Mouse (Mus musculus) T-helper 2 cell (primary cell): ENCODE measurements around the gene Galt.
"Not testable (repeated sequence)": the region's sequence is repeated elsewhere in the genome, so short reads cannot be mapped to it uniquely, and the experiment has no call there.

Source experiments
- in situ Hi-C: fragments of 300-600 bp; cut with MboI, MseI; formaldehyde crosslinking; loops from one replicate; pipeline ENCODE4 v1.15.1; 2025; ENCODE audit warnings: high pct_unique_total_duplicates

Galt gene

DNA sequence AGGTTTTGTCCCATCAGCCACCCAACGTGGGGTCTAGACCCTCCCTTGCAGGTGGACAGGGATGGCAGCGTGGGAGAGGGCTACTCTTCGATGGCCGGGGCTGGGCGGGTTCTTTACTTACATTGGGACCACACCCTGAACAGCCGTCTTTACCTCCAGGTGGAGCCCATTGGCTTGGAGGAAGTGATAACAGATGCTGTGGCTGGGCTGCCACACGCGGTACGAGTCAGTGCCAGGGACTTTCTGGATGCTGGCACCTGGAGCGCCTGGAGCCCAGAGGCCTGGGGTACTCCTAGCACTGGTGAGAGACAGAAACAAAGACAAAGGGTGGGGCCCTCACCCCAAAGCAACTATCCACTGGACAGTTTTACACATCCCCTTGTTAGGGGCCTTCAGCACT, 12.3 kb downstream of the Galt start:
- in situ Hi-C loops = loop anchor here (10.0 to 25.0 kb wide), 2 partner anchors 398 to 495 kb away; partner anchors contain the start of genes Ccl21b and Gm13305

- in situ Hi-C loops = loop anchor here (25.0 kb wide), 1 partner anchor 489 kb away; the partner anchor contains the start of gene Ccl21b
Measured at GRCm38 (mm10) chr4:41772946-41773345, 17.9 kb downstream of the Galt start.

GRCm38 (mm10) chr4:41773502-41773901, 18.5 kb downstream of the Galt start:
- in situ Hi-C loops = loop anchor here (25.0 kb wide), 1 partner anchor 489 kb away; the partner anchor contains the start of gene Ccl21b

GRCm38 (mm10) chr4:41774002-41774401, 19.0 kb downstream of the Galt start, which contains the start of gene Ccl27a:
Gene Ccl27a (minus strand): TSS chr4:41774247.
- in situ Hi-C loops = loop anchor here (25.0 kb wide), 1 partner anchor 488 kb away; the partner anchor contains the start of gene Ccl21b

GRCm38 (mm10) chr4:41774506-41774905, 19.5 kb downstream of the Galt start:
- in situ Hi-C loops = loop anchor here (25.0 kb wide), 1 partner anchor 488 kb away; the partner anchor contains the start of gene Ccl21b

DNA sequence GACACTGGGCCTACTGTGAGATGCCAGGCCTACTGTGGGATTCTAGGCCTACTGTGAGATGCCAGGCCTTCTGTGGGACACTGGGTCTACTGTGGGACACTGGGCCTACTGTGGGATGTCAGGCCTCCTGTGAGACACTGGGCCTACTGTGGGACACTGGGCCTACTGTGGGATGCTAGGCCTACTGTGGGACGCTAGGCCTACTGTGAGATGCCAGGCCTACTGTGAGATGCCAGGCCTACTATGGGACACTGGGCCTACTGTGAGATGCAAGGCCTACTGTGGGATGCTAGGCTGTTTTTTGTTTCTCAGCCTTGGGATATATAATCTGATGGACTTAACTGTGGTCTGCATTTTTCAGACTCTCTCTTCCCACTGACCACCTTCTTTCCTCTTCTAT, 20.8 kb downstream of the Galt start:
- in situ Hi-C loops = not testable (repeated sequence)

- in situ Hi-C loops = not testable (repeated sequence)
Measured at GRCm38 (mm10) chr4:41781271-41781670, 26.2 kb downstream of the Galt start.

DNA sequence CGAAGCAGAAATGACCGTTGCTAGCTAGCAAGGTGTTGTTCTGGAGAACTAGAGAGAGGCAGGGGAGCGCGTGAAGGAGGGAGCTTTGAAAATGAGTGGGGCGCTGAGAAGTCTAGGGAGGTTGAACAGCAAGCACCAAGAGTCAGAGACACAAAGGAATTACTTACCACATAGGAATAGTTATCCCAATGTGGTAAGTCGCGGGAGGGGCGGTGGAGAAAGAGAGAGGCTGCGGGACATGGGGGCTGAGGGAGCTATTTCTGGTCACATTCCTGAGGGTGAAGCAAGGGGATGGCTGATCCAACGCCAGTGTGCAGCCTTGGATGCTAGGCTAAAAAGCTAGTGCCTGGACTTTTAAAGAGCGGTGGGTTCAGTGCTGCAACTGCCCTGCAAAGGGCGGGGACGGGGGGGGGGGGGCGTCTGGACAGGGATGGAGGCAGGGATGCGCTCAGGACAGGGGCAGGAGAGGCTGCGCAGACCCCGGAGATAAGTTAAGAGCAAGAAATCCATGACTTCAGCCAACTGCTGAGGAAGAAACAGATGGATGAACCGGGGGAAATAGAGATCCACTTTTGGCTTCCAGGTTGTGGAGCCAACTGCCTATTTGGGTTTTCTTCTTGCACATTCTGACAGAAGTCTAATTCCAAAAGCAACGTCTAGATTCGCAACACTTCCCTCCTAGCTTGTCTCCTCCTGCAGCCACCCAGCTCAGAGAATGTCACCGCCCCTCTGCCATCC, 26.9 kb downstream of the Galt start:
- in situ Hi-C loops = not testable (repeated sequence)

- in situ Hi-C loops = not testable (repeated sequence)
Measured at GRCm38 (mm10) chr4:41782711-41783110, 27.7 kb downstream of the Galt start.

DNA sequence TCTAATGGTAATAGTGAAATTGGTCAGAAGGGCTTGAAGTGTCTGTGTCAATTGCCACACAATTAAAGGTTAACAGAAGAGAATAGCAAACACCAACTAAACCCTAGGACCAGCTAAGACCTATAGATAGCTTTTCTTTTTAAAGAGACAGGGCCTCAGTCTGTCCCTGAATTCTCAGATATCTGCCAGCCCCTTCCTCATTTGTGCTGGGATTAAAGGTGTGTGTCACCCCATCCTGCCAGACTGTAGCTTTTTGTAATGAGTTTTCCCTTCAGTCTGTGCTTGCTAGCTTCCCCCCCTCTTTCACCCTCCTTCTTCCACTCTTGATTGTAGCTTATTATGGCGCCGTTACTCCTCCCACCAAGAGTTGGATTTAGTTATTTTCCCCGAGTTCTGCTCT, 28.2 kb downstream of the Galt start:
- in situ Hi-C loops = not testable (repeated sequence)
